Mouse (Mus musculus) liver, embryonic 14.5 days (tissue): Measurements from ENCODE around the gene Acin1.

Source experiments
- CTCF ChIP-seq: IDR thresholded peaks from 2 replicates; pipeline ENCODE4 v1.5.1; 2016; ENCODE audit warnings: antibody characterized with exemption, low read depth, control low read depth
- EP300 ChIP-seq: IDR thresholded peaks from 2 replicates; pipeline ENCODE4 v1.6.1; 2016; ENCODE audit warnings: antibody characterized with exemption, low read depth

- TF ChIP-seq CTCF = no peak
- no peak for TF ChIP-seq EP300
These were observed 520 bp upstream of the Acin1 start for GRCm38 (mm10) chr14:54687251-54687650.
